Mouse (Mus musculus) limb, embryonic 10.5 days (tissue): ENCODE measurements around the gene Ntn5. TPM values are rescaled to one million over a fixed set of nuclear protein-coding genes. Genes with fewer than 3 reads are reported as not detected.

Experiments
- DNase-seq: peaks from one replicate; pipeline ENCODE4 v3.0.0-alpha.2; 2017; ENCODE audit warnings: low spot score
- H3K27ac ChIP-seq: fragments of 300-500 bp; sonication (generic); 2 replicates; pipeline ENCODE4 v1.5.1; 2016; ENCODE audit warnings: mild to moderate bottlenecking
- H3K27me3 ChIP-seq: fragments of 300-500 bp; sonication (generic); 2 replicates; pipeline ENCODE4 v1.6.1; 2016; ENCODE audit warnings: low read depth, mild to moderate bottlenecking; ENCODE audit not compliant: poor library complexity, severe bottlenecking
- H3K36me3 ChIP-seq: fragments of 300-500 bp; sonication (generic); 2 replicates; pipeline ENCODE4 v1.6.1; 2016; ENCODE audit warnings: mild to moderate bottlenecking, moderate library complexity
- H3K4me1 ChIP-seq: fragments of 300-500 bp; sonication (generic); 2 replicates; pipeline ENCODE4 v1.6.1; 2016
- H3K4me3 ChIP-seq: fragments of 300-500 bp; sonication (generic); 2 replicates; pipeline ENCODE4 v1.5.1; 2016; ENCODE audit warnings: mild to moderate bottlenecking, moderate library complexity
- H3K9me3 ChIP-seq: fragments of 300-500 bp; sonication (generic); replicated peaks from 2 replicates; pipeline ENCODE4 v1.6.1; 2016; ENCODE audit warnings: mild to moderate bottlenecking
- whole genome bisulfite sequencing: fragments of 180-500 bp; shearing (Covaris S2); methylation state at CpG from one replicate; pipeline ENCODE4 v1.1.7; 2016; 5-methylcytosine and 5-hydroxymethylcytosine counted together
- polyA plus RNA-seq: library from polyadenylated mRNA; unstranded; fragments of >200 nt; fragmentation: Nextera tagmentation; extraction: Ambion mirVana; gene quantifications from 2 replicates; pipeline ENCODE4 v1.2.1, GENCODE M21; 2016

Gene Ntn5
- polyA plus RNA-seq, 1 experiment from 2014 or later: 0.39 TPM

DNA sequence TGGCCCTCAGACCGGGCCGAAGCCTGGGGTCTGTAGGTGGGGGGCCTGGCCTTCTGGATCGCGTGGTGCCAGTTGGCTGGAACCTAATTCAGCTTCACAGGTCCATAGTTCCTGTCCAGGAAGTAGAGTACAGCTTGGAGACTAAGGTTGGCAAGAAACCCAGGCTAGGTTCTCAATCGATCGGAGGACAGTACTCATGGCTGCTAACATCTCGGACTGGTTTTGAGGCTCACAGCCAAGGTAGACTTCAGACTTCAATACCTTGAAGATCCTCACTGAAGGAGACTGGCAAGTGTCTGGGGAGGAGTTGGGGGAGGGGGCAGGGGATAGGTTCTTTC is 37.4 kb downstream of the Ntn5 start:
- no peak overlapping the region for H3K4me3 ChIP-seq

DNA sequence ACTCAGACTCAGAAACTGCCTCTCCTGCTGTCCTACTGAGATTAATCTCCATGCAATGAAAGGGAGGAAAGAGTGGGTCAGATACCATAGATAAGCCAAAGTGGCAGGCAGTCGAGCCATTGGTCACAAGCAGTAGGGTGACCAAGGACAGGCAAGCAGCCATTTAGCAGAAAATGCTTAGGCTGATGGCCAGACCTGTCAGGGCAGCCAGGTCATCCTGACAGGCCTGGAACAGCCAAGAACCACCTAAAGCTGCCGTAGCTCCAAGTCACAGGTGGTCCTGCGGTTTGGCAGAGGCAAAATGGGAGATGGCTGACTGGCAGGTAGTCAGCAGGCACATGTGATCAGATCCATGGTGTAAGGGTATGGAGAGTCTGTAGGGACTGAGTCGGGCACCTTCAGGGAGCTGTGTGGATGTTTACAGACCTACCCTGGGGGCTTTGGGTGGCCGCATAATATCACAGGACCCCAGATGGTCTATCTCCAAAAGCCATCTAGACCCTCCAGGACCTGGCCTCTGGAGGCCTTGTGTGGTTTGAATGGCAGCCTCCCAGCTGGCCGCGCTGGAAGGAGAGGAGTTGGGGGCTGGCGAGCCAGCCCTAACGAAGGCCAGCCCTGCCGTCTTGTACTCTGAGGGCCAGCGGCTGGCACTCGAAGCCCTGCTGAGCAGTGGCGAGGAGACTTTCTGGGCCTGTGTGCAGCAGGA is 38.0 kb downstream of the Ntn5 start:
- WGBS: 66% methylated on average over 13 of the region's 13 CpGs
- H3K27me3 ChIP-seq: no peaks in the 10 kb centered on the region
- peak overlapping the region; percentile 10; the same call in 1 of the 2 replicates for H3K4me3 ChIP-seq
- H3K36me3 ChIP-seq: peaks cover 82% of the 10 kb centered on the region
- H3K4me1 ChIP-seq: peaks cover 35% of the 10 kb centered on the region
- no peaks in the 10 kb centered on the region for H3K9me3 ChIP-seq
- DNase-seq: no peak
- H3K27ac ChIP-seq: peak overlapping the region; percentile 19; the same call in 1 of the 2 replicates

More for the DNA sequence above, 37.4 kb downstream of the Ntn5 start:
- DNase-seq: no peak
- no peaks in the 10 kb centered on the region for H3K9me3 ChIP-seq
- 82% methylated on average over 7 of the region's 7 CpGs for WGBS
- no peaks in the 10 kb centered on the region for H3K27me3 ChIP-seq
- H3K27ac ChIP-seq: no peak overlapping the region
- peaks cover 41% of the 10 kb centered on the region for H3K4me1 ChIP-seq
- peaks cover 76% of the 10 kb centered on the region for H3K36me3 ChIP-seq

GRCm38 (mm10) chr7:45722348-45722713 is 38.5 kb downstream of the Ntn5 start:
- H3K9me3 ChIP-seq: no peaks in the 10 kb centered on the region
- no peak for DNase-seq
- peak overlapping the region; percentile 19; the same call in 1 of the 2 replicates for H3K27ac ChIP-seq
- H3K4me1 ChIP-seq: peaks cover 30% of the 10 kb centered on the region
- 75% methylated on average over 13 of the region's 13 CpGs for WGBS
- no peaks in the 10 kb centered on the region for H3K27me3 ChIP-seq
- peaks cover 87% of the 10 kb centered on the region for H3K36me3 ChIP-seq
- peak overlapping the region; percentile 10; the same call in 1 of the 2 replicates for H3K4me3 ChIP-seq

DNA sequence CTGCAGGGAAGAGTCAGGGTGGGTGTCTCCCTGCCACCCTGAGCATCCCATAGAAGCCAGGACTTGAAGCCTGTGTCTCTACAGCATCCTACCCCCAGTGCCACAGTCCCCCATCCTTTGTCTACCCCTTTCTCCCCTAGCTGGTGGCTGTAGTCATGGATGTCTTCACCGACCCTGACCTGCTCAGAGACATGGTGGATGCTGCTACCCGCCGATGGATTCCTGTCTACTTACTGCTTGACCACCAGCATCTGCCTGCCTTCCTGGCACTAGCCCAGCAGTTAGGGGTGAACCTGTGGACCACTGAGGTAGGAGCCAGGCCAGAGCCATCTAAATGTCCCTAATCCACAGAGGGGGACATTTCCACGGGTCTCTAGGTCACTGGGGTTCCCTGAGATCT is 39.5 kb downstream of the Ntn5 start:
- Histone ChIP-seq H3K4me1 (peaks cover 30% of the 10 kb centered on the region), H3K9me3 (no peaks in the 10 kb centered on the region), H3K36me3 (peaks cover 97% of the 10 kb centered on the region), H3K27ac (no peak overlapping the region), H3K27me3 (no peaks in the 10 kb centered on the region), H3K4me3 (no peak overlapping the region)
- 88% methylated on average over 4 of the region's 4 CpGs for WGBS
- no peak for DNase-seq

DNA sequence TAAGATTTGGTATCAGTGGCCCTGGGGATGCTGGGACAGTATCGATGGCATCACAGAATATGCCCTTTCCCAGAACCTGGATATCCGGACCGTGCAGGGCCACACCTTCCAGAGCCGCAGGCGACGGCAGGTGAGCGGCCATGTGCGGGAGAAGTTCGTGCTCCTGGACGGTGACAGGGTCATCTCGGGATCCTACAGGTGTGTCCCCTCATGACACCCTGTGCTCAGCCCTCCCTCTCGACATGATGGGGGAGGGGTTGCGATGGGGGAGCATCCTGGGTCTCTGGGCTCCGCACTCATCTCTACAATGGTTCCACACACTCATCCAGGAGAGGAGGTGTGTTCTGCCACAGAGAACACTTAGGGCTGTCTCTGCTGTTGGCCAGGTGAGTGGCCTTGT is 40.0 kb downstream of the Ntn5 start:
- Histone ChIP-seq H3K9me3 (no peaks in the 10 kb centered on the region), H3K36me3 (peaks cover 100% of the 10 kb centered on the region), H3K27me3 (no peaks in the 10 kb centered on the region), H3K27ac (no peak overlapping the region), H3K4me1 (peaks cover 29% of the 10 kb centered on the region), H3K4me3 (no peak overlapping the region)
- DNase-seq: no peak
- 93% methylated on average over 14 of the region's 14 CpGs for WGBS

GRCm38 (mm10) chr7:45725151-45725550 is 41.3 kb downstream of the Ntn5 start:
- WGBS: 93% methylated on average over 9 of the region's 9 CpGs
- Histone ChIP-seq H3K27me3 (no peaks in the 10 kb centered on the region), H3K9me3 (no peaks in the 10 kb centered on the region), H3K4me1 (peaks cover 20% of the 10 kb centered on the region), H3K36me3 (peaks cover 100% of the 10 kb centered on the region), H3K27ac (no peak overlapping the region), H3K4me3 (no peak overlapping the region)
- no peak for DNase-seq

GRCm38 (mm10) chr7:45725713-45726112 is 41.9 kb downstream of the Ntn5 start, which contains the start of gene Spaca4:
Spaca4 (minus strand) TSS chr7:45725813.
- H3K9me3 ChIP-seq: no peaks in the 10 kb centered on the region
- 93% methylated on average over 11 of the region's 11 CpGs for WGBS
- H3K4me1 ChIP-seq: peaks cover 22% of the 10 kb centered on the region
- DNase-seq: no peak
- no peaks in the 10 kb centered on the region for H3K27me3 ChIP-seq
- H3K27ac ChIP-seq: no peak within 1 kb of the TSS
- peaks cover 97% of the 10 kb centered on the region for H3K36me3 ChIP-seq
- peak within 1 kb of the TSS; percentile 7; the same call in 1 of the 2 replicates for H3K4me3 ChIP-seq

DNA sequence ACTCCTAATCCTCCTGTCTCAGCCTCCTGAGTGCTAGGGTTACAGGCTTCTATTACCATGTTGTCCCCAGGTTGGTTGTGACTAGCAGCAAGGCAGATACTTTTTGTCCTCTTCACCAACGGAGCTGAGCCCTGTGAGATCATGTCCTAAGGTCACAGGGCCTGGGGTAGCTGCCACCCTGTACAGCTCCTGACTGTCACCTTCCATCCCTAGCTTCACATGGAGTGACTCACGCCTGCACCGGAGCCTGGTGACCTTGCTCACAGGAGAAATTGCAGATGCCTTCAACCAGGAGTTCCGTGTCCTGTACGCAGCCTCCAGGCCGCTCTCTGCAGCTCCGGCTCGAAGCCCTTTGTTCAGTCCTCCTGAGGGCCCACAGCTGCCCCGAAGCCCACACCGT is 42.6 kb downstream of the Ntn5 start:
- H3K27me3 ChIP-seq: no peaks in the 10 kb centered on the region
- no peak overlapping the region for H3K27ac ChIP-seq
- H3K36me3 ChIP-seq: peaks cover 90% of the 10 kb centered on the region
- WGBS: 94% methylated on average over 10 of the region's 10 CpGs
- H3K9me3 ChIP-seq: no peaks in the 10 kb centered on the region
- no peak for DNase-seq
- no peak overlapping the region for H3K4me3 ChIP-seq
- H3K4me1 ChIP-seq: peaks cover 26% of the 10 kb centered on the region

DNA sequence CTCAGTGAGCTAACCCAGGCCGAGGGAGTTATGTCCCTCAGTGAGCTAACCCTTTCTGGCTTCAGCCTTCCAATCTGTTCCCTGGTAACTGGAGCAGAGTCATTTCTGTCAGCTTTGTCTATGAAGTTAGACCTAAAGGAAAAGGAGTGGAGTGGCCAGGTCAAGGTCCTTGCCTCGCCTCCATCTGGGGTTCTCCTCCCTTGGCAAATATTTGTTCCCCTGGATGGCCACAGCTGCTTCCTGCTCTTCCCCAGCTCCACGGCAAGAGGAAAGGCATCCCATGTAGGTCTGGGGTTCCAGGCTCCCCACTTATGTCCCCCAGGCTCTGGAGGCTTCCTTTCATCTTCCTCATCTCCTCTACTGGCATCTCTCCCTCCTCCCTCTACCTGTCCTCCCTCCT is 43.8 kb downstream of the Ntn5 start:
- H3K36me3 ChIP-seq: peaks cover 78% of the 10 kb centered on the region
- no peak overlapping the region for H3K27ac ChIP-seq
- H3K9me3 ChIP-seq: no peaks in the 10 kb centered on the region
- H3K27me3 ChIP-seq: no peaks in the 10 kb centered on the region
- H3K4me1 ChIP-seq: peaks cover 18% of the 10 kb centered on the region
- H3K4me3 ChIP-seq: no peak overlapping the region
- DNase-seq: no peak
- 84% methylated on average over 3 of the region's 3 CpGs for WGBS

DNA sequence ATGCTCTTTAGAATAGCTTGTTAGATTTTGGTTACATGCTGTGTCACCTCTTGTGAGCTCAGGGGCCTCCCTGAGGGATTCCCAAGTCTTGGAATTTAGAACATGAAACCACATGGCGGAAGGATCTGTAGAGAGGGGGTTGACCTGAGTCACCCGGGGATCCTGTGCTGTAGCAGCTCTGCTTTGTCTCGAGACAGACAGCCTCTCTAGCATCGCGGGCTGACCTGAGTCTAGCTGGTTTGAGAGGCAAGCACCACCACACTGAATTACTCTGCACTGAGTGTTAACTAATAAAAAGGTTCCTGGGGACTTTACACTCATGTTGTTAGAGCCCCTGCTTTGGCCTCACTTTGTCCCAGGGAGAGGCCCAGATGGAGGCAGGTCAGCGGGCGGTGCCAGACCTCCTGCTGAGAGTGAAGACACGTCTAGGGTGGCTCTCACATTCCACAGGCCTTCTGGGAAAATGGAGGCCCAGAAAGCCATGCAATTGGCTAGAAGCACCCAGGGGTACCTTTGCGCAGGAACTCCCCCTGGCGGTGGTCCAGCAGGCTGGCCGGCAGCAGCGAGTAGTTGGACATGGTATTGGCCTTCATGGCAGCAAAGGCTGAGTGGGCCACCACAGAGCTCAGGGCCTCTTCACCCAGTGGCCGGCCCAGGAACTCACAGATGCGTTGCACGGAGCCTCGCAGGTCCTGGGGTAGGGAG is 47.1 kb downstream of the Ntn5 start:
- peak; percentile 81 for DNase-seq
- H3K4me3 ChIP-seq: 0 out of 2 replicates have a peak overlapping the region, but pooled peaks have one; percentile 1
- peaks cover 45% of the 10 kb centered on the region for H3K36me3 ChIP-seq
- H3K27ac ChIP-seq: peak overlapping the region; percentile 61
- 16% methylated on average over 16 of the region's 16 CpGs for WGBS
- H3K4me1 ChIP-seq: peaks cover 18% of the 10 kb centered on the region
- no peaks in the 10 kb centered on the region for H3K9me3 ChIP-seq
- H3K27me3 ChIP-seq: no peaks in the 10 kb centered on the region

- WGBS: 66% methylated on average over 5 of the region's 5 CpGs
- peaks cover 18% of the 10 kb centered on the region for H3K4me1 ChIP-seq
- no peak overlapping the region for H3K4me3 ChIP-seq
- H3K9me3 ChIP-seq: no peaks in the 10 kb centered on the region
- no peaks in the 10 kb centered on the region for H3K27me3 ChIP-seq
- no peak overlapping the region for H3K27ac ChIP-seq
- DNase-seq: no peak
- H3K36me3 ChIP-seq: peaks cover 19% of the 10 kb centered on the region
Observed at GRCm38 (mm10) chr7:45733477-45733876, 49.7 kb downstream of the Ntn5 start.

DNA sequence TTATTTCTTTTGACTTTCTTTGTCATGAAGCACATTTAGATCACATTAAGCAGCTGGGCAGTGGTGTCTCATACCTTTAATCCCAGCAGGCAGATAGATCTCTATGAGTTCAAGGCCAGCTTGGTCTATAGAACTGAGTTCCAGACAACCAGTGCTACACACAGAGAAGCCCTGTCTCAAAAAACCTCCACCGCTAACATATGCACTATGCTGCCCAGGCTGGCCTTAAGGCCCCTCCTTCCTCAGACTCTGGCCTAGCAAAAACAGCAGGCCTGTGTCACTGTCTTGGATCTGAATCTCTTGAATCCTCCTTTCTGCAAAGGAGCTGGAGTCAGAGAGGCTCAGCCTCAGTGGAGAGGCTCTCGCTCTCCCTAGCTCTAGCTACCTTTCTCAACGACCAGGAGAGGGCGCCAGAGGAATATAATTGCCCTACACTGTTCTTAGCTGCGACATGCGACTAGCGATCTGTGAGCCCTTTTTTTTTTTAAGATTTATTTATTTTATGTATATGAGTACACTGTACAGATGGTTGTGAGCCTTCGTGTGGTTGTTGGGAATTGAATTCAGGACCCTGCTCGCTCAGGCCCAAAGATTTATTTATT is 55.4 kb downstream of the Ntn5 start:
- peak; percentile 88 for DNase-seq
- Histone ChIP-seq H3K4me3 (no peak overlapping the region), H3K9me3 (no peaks in the 10 kb centered on the region), H3K4me1 (peaks cover 11% of the 10 kb centered on the region), H3K27me3 (peaks cover 9% of the 10 kb centered on the region; the same call in 1 of the 2 replicates), H3K36me3 (no peaks in the 10 kb centered on the region), H3K27ac (no peak overlapping the region)
- WGBS: 7% methylated on average over 9 of the region's 9 CpGs

- 75% methylated on average over 10 of the region's 10 CpGs for WGBS
- H3K4me1 ChIP-seq: peaks cover 11% of the 10 kb centered on the region
- H3K4me3 ChIP-seq: no peak overlapping the region
- H3K27me3 ChIP-seq: peaks cover 9% of the 10 kb centered on the region; the same call in 1 of the 2 replicates
- no peak overlapping the region for H3K27ac ChIP-seq
- DNase-seq: no peak
- H3K9me3 ChIP-seq: no peaks in the 10 kb centered on the region
- H3K36me3 ChIP-seq: no peaks in the 10 kb centered on the region
Observed at GRCm38 (mm10) chr7:45739820-45740219, 56.0 kb downstream of the Ntn5 start.
